8 mouse cellular contexts compared by ENCODE assay signal in genomic region chr4:116685402-116686061, GRCm38 (mm10). TPM values are rescaled to one million over a fixed set of nuclear protein-coding genes. Genes with fewer than 3 reads are reported as not detected.
A peak's percentile ranks its signal among the peaks of the same experiment; 100 is the strongest.
DNase-seq lines count a peak whose midpoint lies in the region; ATAC-seq lines count a peak whose summit lies in the region.

Gene Prdx1, plus strand, starts transcription at chr4:116685544.

- DNase-seq in ZHBTc4 (ENCODE audit: low read depth, low spot score) = peak; percentile 97
- peak; percentile 90 to 92 for DNase-seq in gastrocnemius, adult 8-10 months (ENCODE audit: low spot score in 2 of 2)
- DNase-seq in hindlimb bud, embryonic 11.5 days (ENCODE audit: extremely low spot score, low read depth, low spot score) = peak; percentile 82
- peak; percentile 82 to 93 for DNase-seq in left cerebral cortex, adult 8-10 months (ENCODE audit: low spot score in 2 of 2)
- peak; percentile 94 to 95 for DNase-seq in right cerebral cortex, postnatal 10 days (ENCODE audit: low spot score in 2 of 2)
- peak; percentile 99 for DNase-seq in urinary bladder, postnatal 25 days (ENCODE audit: low spot score)

- no peaks in the 10 kb centered on the region for H3K9me3 ChIP-seq in megakaryocyte, embryonic 14.5 days

- H3K4me1 ChIP-seq in megakaryocyte, embryonic 14.5 days = peaks cover 55% of the 10 kb centered on the region

- H3K36me3 ChIP-seq in megakaryocyte, embryonic 14.5 days (replicated peaks; ENCODE audit: low read length) = peaks cover 32% of the 10 kb centered on the region

- no peaks in the 10 kb centered on the region for H3K27me3 ChIP-seq in megakaryocyte, embryonic 14.5 days (replicated peaks)

- ATAC-seq in common myeloid progenitor, adult 5-6 weeks (replicated peaks; ENCODE audit: low read depth, poor library complexity, severe bottlenecking) = peak; percentile 85

- H3K4me3 ChIP-seq in megakaryocyte, embryonic 14.5 days (replicated peaks) = peak within 1 kb of the TSS; percentile 95

RNA-seq across cellular contexts. Expression of gene Prdx1, which starts in this region (rescaled TPM):
- total RNA-seq in common myeloid progenitor, adult 5-6 weeks (2017) = 266 and 285 TPM in 2 replicates
- total RNA-seq in gastrocnemius, adult 8-10 months (2022) = 100 to 1,000 TPM; 247 to 330 (median 264) TPM
- 100 to 1,000 TPM; 171 to 219 (median 193) TPM for total RNA-seq in left cerebral cortex, adult 8-10 months (2022)
- 13.8 TPM in 1 of 2 replicates, not detected in the other for polyA plus RNA-seq in megakaryocyte, embryonic 14.5 days (2012; ENCODE audit: insufficient read depth, low replicate concordance)

Comparison
In these comparisons a context has a peak if more than half of its experiments do, and no peak if none do; other contexts are left out.
1. Peak in every context shown above with its lines: DNase-seq, ATAC-seq and H3K4me3 ChIP-seq.